Comparison of ENCODE assay signal across 20 mouse cellular contexts in the genomic region with DNA sequence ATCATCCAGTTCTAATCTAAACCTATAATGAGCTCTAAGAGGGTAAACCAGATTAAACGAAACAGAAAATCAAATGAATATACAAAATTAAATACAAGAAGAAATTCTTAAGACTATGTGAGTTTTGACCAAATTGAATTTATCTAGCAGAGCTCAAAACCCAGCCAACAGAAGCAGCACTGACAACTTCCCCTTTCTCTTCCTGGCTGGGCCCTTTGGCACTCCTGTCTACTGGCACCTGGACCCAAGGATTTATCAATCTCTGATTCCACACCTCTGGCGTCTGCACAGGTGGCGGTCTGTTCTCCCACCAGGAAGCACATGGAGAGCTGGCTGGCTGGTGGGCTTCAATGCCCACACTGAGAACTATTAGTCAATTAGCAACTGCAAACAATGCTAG. TPM values are rescaled to one million over a fixed set of nuclear protein-coding genes. Genes with fewer than 3 reads are reported as not detected.
DNase-seq lines count a peak whose midpoint lies in the region; ATAC-seq and TF ChIP-seq lines count a peak whose summit lies in the region.
"Not testable (repeated sequence)": the region's sequence is repeated elsewhere in the genome, so short reads cannot be mapped to it uniquely, and the experiment has no call there.
"Had no signal": no experiment of that assay in that cellular context is flagged by ENCODE, and none has a peak within 500 bp of the region (broad histone marks: within the 10 kb centered on the region; RNA-seq: fewer than 3 reads in every experiment).

No protein-coding gene starts in this region.

- H3K27me3 ChIP-seq in MEL (ENCODE audit: control insufficient read depth in 1 of 2, insufficient read depth in 2 of 2, low read length in 2 of 2), result not testable (repeated sequence)

- not testable (repeated sequence) for H3K27ac ChIP-seq in MEL (ENCODE audit: control insufficient read depth, low read depth, low read length)

- not testable (repeated sequence) for TF ChIP-seq POLR2A in MEL (IDR thresholded peaks at IDR 0.05; ENCODE audit: control insufficient read depth in 1 of 2, insufficient read depth in 1 of 2, low read depth in 1 of 2, low read length in 2 of 2, poor library complexity in 1 of 2)

- not testable (repeated sequence) for TF ChIP-seq RAD21 in MEL (IDR thresholded peaks at IDR 0.05; ENCODE audit: low read depth, low read length)

- not testable (repeated sequence) for TF ChIP-seq EP300 in MEL (IDR thresholded peaks at IDR 0.05; ENCODE audit: low read depth in 1 of 2, low read length in 2 of 2)

- H3K4me1 ChIP-seq in MEL (ENCODE audit: control insufficient read depth in 1 of 2, insufficient read depth in 2 of 2, low read length in 2 of 2), result not testable (repeated sequence)

- peak; percentile 36 for DNase-seq in A20 (ENCODE audit: low read depth, low spot score)
- peak; percentile 32 for DNase-seq in MEL (ENCODE audit: low read depth, low spot score)
- peak; percentile 5 for DNase-seq in MEL-GATA-1-ER (ENCODE audit: extremely low read depth, low read depth)

- not testable (repeated sequence) for H3K36me3 ChIP-seq in MEL (ENCODE audit: control insufficient read depth in 1 of 2, insufficient read depth in 2 of 2, low read length in 2 of 2)

- H3K9ac ChIP-seq in MEL (ENCODE audit: control insufficient read depth, low read depth, low read length, poor library complexity, severe bottlenecking), result not testable (repeated sequence)

- ATAC-seq in common myeloid progenitor, adult 5-6 weeks (replicated peaks; ENCODE audit: low read depth, poor library complexity, severe bottlenecking), result peak; percentile 56; the same call in 1 of the 2 replicates
- peak; percentile 58 for ATAC-seq in granulocyte monocyte progenitor cell, adult 5-6 weeks (replicated peaks; ENCODE audit: poor library complexity, severe bottlenecking)
- ATAC-seq in hematopoietic stem cell, adult 5-6 weeks (replicated peaks in 1 of 2; ENCODE audit: insufficient read depth in 1 of 2, low FRiP score in 2 of 2, low TSS enrichment in 1 of 2, low read depth in 1 of 2, poor library complexity in 2 of 2, severe bottlenecking in 2 of 2), result peak; percentile 46 to 53; a peak in 2 of 4 replicates
- peak; percentile 42; the same call in 1 of the 2 replicates for ATAC-seq in megakaryocyte progenitor cell, adult 5-6 weeks (replicated peaks; ENCODE audit: poor library complexity)

- not testable (repeated sequence) for H3K4me3 ChIP-seq in MEL (ENCODE audit: control insufficient read depth in 1 of 2, insufficient read depth in 1 of 2, low read depth in 2 of 2, low read length in 2 of 2)

- not testable (repeated sequence) for H3K9me3 ChIP-seq in MEL (replicated peaks; ENCODE audit: insufficient read depth, low read length)

- not testable (repeated sequence) for TF ChIP-seq CTCF in MEL (IDR thresholded peaks at IDR 0.05 in 2 of 3, conservative IDR thresholded peaks at IDR 0.05 in 1 of 3; ENCODE audit: control insufficient read depth in 1 of 3, insufficient read depth in 1 of 3, low read depth in 2 of 3, low read length in 3 of 3, poor library complexity in 1 of 3, severe bottlenecking in 1 of 3)

- H3K79me2 ChIP-seq in MEL (ENCODE audit: control insufficient read depth, insufficient read depth, low read length, poor library complexity), result not testable (repeated sequence)

RNA-seq across cellular contexts. Expression of gene Slc7a15, which starts 39.0 kb away (rescaled TPM):
- total RNA-seq in MEL (2012; rRNA removed), result not detected in 2 replicates
- not detected for polyA plus RNA-seq in MEL (2012; ENCODE audit: insufficient read depth in 1 of 2, insufficient read length in 2 of 2, low read depth in 1 of 2, low replicate concordance in 2 of 2, missing spikeins in 1 of 2)
- not detected in 2 replicates for total RNA-seq in common myeloid progenitor, adult 5-6 weeks (2017)
- not detected in 2 replicates for total RNA-seq in granulocyte monocyte progenitor cell, adult 5-6 weeks (2014; fragmentation: Nextera tagmentation)
- total RNA-seq in granulocyte monocyte progenitor cell, adult 5-6 weeks (2017), result not detected in 2 replicates
- total RNA-seq in hematopoietic stem cell, adult 5-6 weeks (2017), result not detected in 2 replicates
- total RNA-seq in megakaryocyte progenitor cell, adult 5-6 weeks (2015), result not detected in 2 replicates
- total RNA-seq in megakaryocyte progenitor cell, adult 5-6 weeks (2017), result not detected in 2 replicates
- total RNA-seq: adrenal gland, adult 18-20 months; adrenal gland, adult 2 months; adrenal gland, adult 8-10 months; adrenal gland, postnatal 14 days; adrenal gland, postnatal 25 days; adrenal gland, postnatal 36 days; adrenal gland, postnatal 4 days; CH12.LX; G1E had no signal
- polyA plus RNA-seq: activated CD4-positive, CD25-positive, alpha-beta regulatory T cell, adult 4 months; adrenal gland, adult 2 months; brain, embryonic 14.5 days; C2C12; CD4-positive, CD25-positive, alpha-beta regulatory T cell, adult 4 months; G1E had no signal
